Mouse (Mus musculus) spleen, adult 2 months (tissue): Measurements from ENCODE around the gene Cep170b. TPM values are rescaled to one million over a fixed set of nuclear protein-coding genes. Genes with fewer than 3 reads are reported as not detected.

Source experiments
- DNase-seq, 2 experiments: peaks; one replicate each; pipeline versions ENCODE4 v3.0.0 to v3.0.0-alpha.2; 2012 to 2021; ENCODE audit warnings: low spot score in 2 of 2, low read depth in 1 of 2
- H3K27ac ChIP-seq: fragments of 200-500 bp; 2 replicates; pipeline ENCODE4 v1.5.1; 2012; ENCODE audit warnings: low read length, inconsistent platforms; ENCODE audit not compliant: insufficient read depth
- H3K27me3 ChIP-seq: fragments of 200-500 bp; 2 replicates; pipeline ENCODE4 v1.6.1; 2012; ENCODE audit warnings: mild to moderate bottlenecking, moderate library complexity, low read length, inconsistent platforms; ENCODE audit not compliant: control insufficient read depth, insufficient read depth
- H3K36me3 ChIP-seq: fragments of 200-500 bp; 2 replicates; pipeline ENCODE4 v1.6.1; 2012; ENCODE audit warnings: mild to moderate bottlenecking, low read length, inconsistent platforms; ENCODE audit not compliant: control insufficient read depth, insufficient read depth
- H3K4me1 ChIP-seq: fragments of 200-500 bp; 2 replicates; pipeline ENCODE4 v1.6.1; 2011; ENCODE audit warnings: inconsistent platforms; ENCODE audit not compliant: control insufficient read depth, insufficient read depth, insufficient read length
- H3K4me3 ChIP-seq: fragments of 200-500 bp; 2 replicates; pipeline ENCODE4 v1.5.1; 2011; ENCODE audit warnings: mild to moderate bottlenecking, inconsistent platforms; ENCODE audit not compliant: insufficient read depth, insufficient read length; ENCODE audit errors: extremely low read depth
- CTCF ChIP-seq: fragments of 200-500 bp; IDR thresholded peaks from 2 replicates; pipeline ENCODE4 v1.5.1; 2011; ENCODE audit warnings: mild to moderate bottlenecking, inconsistent platforms; ENCODE audit not compliant: insufficient read depth, insufficient read length, insufficient replicate concordance; ENCODE audit errors: extremely low read depth
- POLR2A ChIP-seq: fragments of 200-500 bp; IDR thresholded peaks from 2 replicates; pipeline ENCODE4 v1.6.1; 2011; ENCODE audit warnings: low read depth, low read length, inconsistent platforms
- WGBS: fragments of 180-500 bp; shearing (Covaris S2); methylation state at CpG from one replicate; pipeline ENCODE4 v1.1.7; 2018; 5-methylcytosine and 5-hydroxymethylcytosine counted together
- polyA plus RNA-seq: library from polyadenylated mRNA; depleted of rRNA; stranded (reverse); fragments of >200 nt; gene quantifications from 2 replicates; pipeline ENCODE4 v1.2.3, GENCODE M21; 2012; rRNA removed

Cep170b gene
- 7.6 and 9.1 TPM in 2 replicates for polyA plus RNA-seq

DNA sequence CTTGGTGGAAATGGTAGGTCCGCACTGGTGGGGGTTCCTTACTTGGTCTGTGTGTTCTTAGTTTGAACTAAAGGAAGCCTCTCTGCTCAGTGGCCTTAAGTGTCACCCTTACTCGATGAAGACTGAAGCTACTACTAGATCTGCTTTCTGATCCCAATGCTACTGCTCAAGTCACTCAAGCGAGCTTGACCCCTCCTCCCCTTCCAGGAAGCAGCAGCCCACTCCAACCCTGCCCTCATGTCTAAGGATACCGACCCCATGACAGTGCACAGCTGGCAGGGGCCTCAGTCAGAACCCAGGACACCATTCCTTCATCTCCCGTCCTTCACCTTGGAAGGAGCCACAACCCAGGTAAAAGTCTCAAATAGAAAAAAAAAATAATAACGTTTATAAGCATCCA, at the start of gene Cep170b:
Cep170b (plus strand) TSS at position 240 of the 400 bp plus-strand sequence.
- Histone ChIP-seq H3K36me3 (no peaks in the 10 kb centered on the region), H3K27me3 (peaks cover 7% of the 10 kb centered on the region; the same call in 1 of the 2 replicates), H3K27ac (no peak within 1 kb of the TSS), H3K4me3 (no peak within 1 kb of the TSS), H3K4me1 (peaks cover 5% of the 10 kb centered on the region; the same call in 1 of the 2 replicates)
- TF ChIP-seq POLR2A, result no peak
- no peak for TF ChIP-seq CTCF
- DNase-seq, result no peak
- 73% methylated on average over 6 of the region's 6 CpGs for WGBS

- Histone ChIP-seq H3K27ac (no peak overlapping the region), H3K4me3 (no peak overlapping the region), H3K36me3 (peaks cover 10% of the 10 kb centered on the region), H3K27me3 (no peaks in the 10 kb centered on the region), H3K4me1 (peaks cover 20% of the 10 kb centered on the region; the same call in 1 of the 2 replicates)
- WGBS, result 78% methylated on average over 9 of the region's 9 CpGs
- TF ChIP-seq CTCF, result no peak
- no peak for TF ChIP-seq POLR2A
- DNase-seq, result no peak
Observed at GRCm38 (mm10) chr12:112670718-112671393, 49.4 kb upstream of the Cep170b start.

- 92% methylated on average over 7 of the region's 7 CpGs for WGBS
- DNase-seq, result no peak
- Histone ChIP-seq H3K4me3 (no peak overlapping the region), H3K27me3 (no peaks in the 10 kb centered on the region; the same call in 1 of the 2 replicates), H3K4me1 (peaks cover 20% of the 10 kb centered on the region; the same call in 1 of the 2 replicates), H3K27ac (no peak overlapping the region), H3K36me3 (peaks cover 7% of the 10 kb centered on the region; the same call in 1 of the 2 replicates)
- TF ChIP-seq CTCF (no peak), POLR2A (no peak)
Observed at GRCm38 (mm10) chr12:112671891-112672290, 48.4 kb upstream of the Cep170b start.

DNA sequence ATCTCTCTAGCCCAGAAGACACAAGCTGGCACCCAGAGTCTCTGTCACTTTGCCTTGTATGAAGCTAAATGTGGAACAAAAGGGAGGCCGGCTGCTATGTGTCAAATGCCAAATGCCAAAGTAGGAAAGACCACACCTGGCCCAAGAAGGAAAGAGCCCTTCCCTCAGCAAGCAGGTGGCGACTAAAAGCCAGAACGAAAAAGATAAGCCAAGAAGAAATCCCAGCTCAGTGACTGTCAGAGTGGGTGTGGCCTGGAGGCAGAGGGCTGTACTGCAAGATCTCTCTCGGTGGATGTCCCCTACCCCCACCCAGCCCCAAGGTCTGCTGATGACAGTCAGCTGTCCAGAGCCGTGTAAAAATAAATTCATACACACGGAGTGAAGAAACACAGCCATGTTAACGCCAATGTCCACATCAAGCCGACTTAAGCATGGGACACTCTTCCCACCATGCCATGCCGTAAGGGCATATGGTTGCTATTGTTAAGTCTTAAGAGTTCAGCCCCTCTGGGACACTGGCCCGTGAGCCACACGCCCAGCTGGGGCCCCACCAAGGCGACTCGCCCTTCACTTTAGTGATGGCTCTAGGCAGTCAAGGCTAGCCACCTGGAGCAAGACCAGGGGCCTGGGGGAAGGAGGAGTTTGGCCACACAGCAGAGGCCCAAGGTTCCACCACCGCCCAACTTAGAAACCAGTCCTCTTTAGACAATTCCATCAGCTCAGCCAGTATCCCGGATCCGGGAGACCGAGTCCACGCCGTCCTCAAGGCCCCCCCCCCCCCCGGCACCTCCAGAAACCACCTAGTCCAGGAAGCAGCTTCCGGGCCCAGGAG, 47.3 kb upstream of the Cep170b start:
- 5% methylated on average over 21 of the region's 21 CpGs for WGBS
- Histone ChIP-seq H3K27ac (peak overlapping the region; percentile 74), H3K36me3 (peaks cover 5% of the 10 kb centered on the region; the same call in 1 of the 2 replicates), H3K27me3 (no peaks in the 10 kb centered on the region; the same call in 1 of the 2 replicates), H3K4me3 (peak overlapping the region; percentile 72), H3K4me1 (peaks cover 20% of the 10 kb centered on the region; the same call in 1 of the 2 replicates)
- TF ChIP-seq CTCF (no peak), POLR2A (no peak)
- no peak for DNase-seq

DNA sequence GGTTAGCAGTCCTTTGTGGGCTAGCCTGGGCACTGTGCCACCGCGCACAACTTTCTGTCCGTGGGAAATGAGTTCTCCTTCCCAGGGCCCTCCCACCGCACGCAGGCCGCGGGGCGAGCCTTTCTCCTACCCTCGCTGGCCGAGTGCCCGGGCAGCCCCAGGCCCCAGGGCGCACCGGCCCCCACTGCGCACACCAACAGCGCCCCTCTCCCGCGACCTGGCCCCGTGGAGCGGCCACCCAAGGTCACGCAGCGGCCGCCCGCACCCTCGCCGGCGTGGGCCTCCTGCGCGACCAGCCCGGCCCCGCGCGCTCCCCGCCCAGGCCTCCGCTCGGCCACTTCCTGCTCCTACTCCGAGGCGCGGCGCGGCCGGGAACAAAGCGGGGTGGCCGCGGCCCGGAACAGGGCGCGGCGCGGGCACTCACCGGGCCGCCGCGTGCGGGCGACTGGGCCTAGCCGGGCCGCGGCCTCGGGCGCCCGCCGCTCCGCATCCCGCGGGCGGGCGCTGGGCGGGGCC, 46.6 kb upstream of the Cep170b start:
- TF ChIP-seq CTCF, result no peak
- Histone ChIP-seq H3K4me1 (peaks cover 20% of the 10 kb centered on the region; the same call in 1 of the 2 replicates), H3K27ac (peak overlapping the region; percentile 74)

DNA sequence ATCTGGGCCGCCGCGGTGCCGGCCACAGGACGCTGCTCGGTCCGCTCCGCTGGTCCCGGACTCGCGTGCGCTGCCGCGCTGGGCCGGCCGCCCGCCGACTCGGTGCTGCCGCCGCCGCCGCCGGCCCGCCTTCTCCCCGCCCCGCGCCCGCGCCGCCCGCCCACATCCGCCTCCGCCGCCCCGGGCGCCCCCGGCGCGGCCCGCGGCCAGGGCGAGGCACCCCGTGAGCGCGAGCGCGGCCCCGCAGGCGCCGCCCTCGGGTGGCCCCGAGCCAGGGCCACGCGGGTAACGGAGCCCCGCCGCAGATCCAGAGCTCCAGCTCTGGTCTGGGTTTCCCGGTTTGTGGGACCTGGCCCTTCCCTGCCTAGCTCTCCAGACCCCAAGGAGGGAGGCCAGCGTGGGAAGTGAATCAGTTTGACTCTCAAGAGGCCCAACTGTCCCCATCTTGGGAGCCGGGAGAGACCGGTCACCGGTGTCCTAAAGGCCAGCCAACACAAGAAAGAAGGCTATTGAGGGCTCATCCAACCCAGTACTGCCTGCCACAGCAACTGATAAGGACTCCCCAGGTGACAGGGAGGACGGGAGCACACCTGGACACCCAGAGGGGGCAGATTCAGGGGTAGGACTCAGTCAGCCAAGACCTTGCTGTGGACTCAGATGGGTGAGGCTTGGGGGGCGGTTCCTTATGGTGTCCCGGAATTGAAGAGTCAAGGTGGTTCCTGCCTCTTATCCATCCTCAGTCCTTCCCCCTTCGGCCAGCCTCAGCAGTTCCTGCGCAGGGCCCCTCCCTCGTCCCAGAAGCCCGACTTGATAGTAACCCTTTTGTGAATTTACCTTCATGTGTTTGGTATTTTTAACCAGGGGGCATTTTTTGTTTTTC, 45.9 kb upstream of the Cep170b start, which contains the start of gene Akt1:
Akt1 (minus strand) TSS at position 753 of the 880 bp plus-strand sequence.
- peak in 1 of 2 experiments; percentile 40 for DNase-seq
- Histone ChIP-seq H3K4me1 (peaks cover 17% of the 10 kb centered on the region), H3K4me3 (peak within 1 kb of the TSS; percentile 72), H3K27ac (peak within 1 kb of the TSS; percentile 89), H3K27me3 (peaks cover 5% of the 10 kb centered on the region), H3K36me3 (peaks cover 3% of the 10 kb centered on the region; the same call in 1 of the 2 replicates)
- TF ChIP-seq CTCF, result no peak
- peak; percentile 10; the same call in 1 of the 2 replicates for TF ChIP-seq POLR2A
- 8% methylated on average over 70 of the region's 70 CpGs for WGBS

More for the DNA sequence above, 46.6 kb upstream of the Cep170b start:
- DNase-seq, result no peak
- peaks cover under 1% of the 10 kb centered on the region for H3K27me3 ChIP-seq
- WGBS, result 4% methylated on average over 63 of the region's 68 CpGs
- peak overlapping the region; percentile 72 for H3K4me3 ChIP-seq
- peaks cover 5% of the 10 kb centered on the region; the same call in 1 of the 2 replicates for H3K36me3 ChIP-seq
